Mouse (Mus musculus) testis, adult 2 months (tissue): Measurements from ENCODE around the gene Hira.
"Not testable (repeated sequence)": the region's sequence is repeated elsewhere in the genome, so short reads cannot be mapped to it uniquely, and the experiment has no call there.

Experiments
- CTCF ChIP-seq: fragments of 200-500 bp; IDR thresholded peaks from 2 replicates; pipeline ENCODE4 v1.5.1; 2012; ENCODE audit warnings: low read depth, mild to moderate bottlenecking, inconsistent platforms, low read length, moderate library complexity; ENCODE audit not compliant: control insufficient read depth, insufficient read depth, insufficient replicate concordance
- POLR2A ChIP-seq: fragments of 200-500 bp; IDR thresholded peaks from 2 replicates; pipeline ENCODE4 v1.6.1; 2012; ENCODE audit warnings: low read depth, mild to moderate bottlenecking, inconsistent platforms, low read length, moderate library complexity; ENCODE audit not compliant: control insufficient read depth

DNA sequence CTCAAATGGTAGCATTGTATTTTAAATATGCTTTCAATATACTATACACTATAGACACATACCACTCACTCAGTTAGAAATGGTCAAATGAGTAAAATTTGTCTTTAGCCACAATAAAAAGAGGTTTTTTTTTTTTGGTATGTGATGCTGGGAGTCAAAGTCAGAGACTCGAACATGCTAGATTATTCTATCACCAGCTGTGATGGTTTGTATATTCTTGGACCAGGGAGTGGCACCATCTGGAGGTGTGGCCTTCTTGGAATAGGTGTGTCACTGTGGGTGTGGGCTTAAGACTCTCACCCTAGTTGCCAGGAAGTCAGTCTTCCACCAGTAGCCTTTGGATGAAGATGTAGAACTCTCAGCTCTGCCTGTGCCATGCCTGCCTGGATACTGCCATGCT lies 6.3 kb upstream of the Hira start:
- not testable (repeated sequence) for TF ChIP-seq CTCF, POLR2A
